Mouse (Mus musculus) heart, embryonic 14.5 days (tissue): ENCODE measurements at regions not wholly inside any gene's neighbourhood (a gene's known extent, or its start where the extent isn't known, plus 50 kb on each side); places are given as distances from the start of the nearest gene placed in this dataset.
A peak's percentile ranks its signal among the peaks of the same experiment; 100 is the strongest.
"Not testable (repeated sequence)": the region's sequence is repeated elsewhere in the genome, so short reads cannot be mapped to it uniquely, and the experiment has no call there.

Experiments
- ATAC-seq: fragments of 200-750 bp; cut with Nextera tagmentation; 2 replicates; pipeline ENCODE4 v1.8.0; 2017; ENCODE audit warnings: low read depth, moderate TSS enrichment; ENCODE audit not compliant: insufficient number of reproducible peaks, insufficient read depth, low FRiP score
- H3K27ac ChIP-seq, 2 experiments: fragments of 200-500 bp in 1 of 2; fragments of 300-500 bp in 1 of 2; sonication (generic) in 1 of 2; replicated peaks in 1 of 2; 2 replicates each; pipeline ENCODE4 v1.5.1; 2012 to 2014; ENCODE audit warnings: low read depth in 2 of 2, low read length in 2 of 2, control low read depth in 1 of 2, mild to moderate bottlenecking in 1 of 2, mixed read lengths in 1 of 2; ENCODE audit not compliant: control insufficient read depth in 1 of 2, insufficient read depth in 1 of 2
- H3K27me3 ChIP-seq: fragments of 300-500 bp; sonication (generic); 2 replicates; pipeline ENCODE4 v1.6.1; 2014; ENCODE audit warnings: mild to moderate bottlenecking, low read length, control low read depth; ENCODE audit not compliant: control insufficient read depth, insufficient read depth
- H3K36me3 ChIP-seq: fragments of 300-500 bp; sonication (generic); 2 replicates; pipeline ENCODE4 v1.6.1; 2014; ENCODE audit warnings: mild to moderate bottlenecking, control low read depth, low read length, mixed read lengths; ENCODE audit not compliant: control insufficient read depth, insufficient read depth
- H3K4me1 ChIP-seq, 2 experiments: fragments of 200-500 bp in 1 of 2; fragments of 300-500 bp in 1 of 2; sonication (generic) in 1 of 2; 2 replicates each; pipeline ENCODE4 v1.6.1; 2012 to 2014; ENCODE audit warnings: low read length in 2 of 2, control low read depth in 1 of 2, mixed read lengths in 1 of 2; ENCODE audit not compliant: control insufficient read depth in 2 of 2, insufficient read depth in 2 of 2
- H3K4me2 ChIP-seq: fragments of 300-500 bp; sonication (generic); 2 replicates; pipeline ENCODE4 v1.6.1; 2014; ENCODE audit warnings: mild to moderate bottlenecking, low read length
- H3K4me3 ChIP-seq, 2 experiments: fragments of 200-500 bp in 1 of 2; fragments of 300-500 bp in 1 of 2; sonication (generic) in 1 of 2; 2 replicates each; pipeline ENCODE4 v1.5.1; 2012 to 2014; ENCODE audit warnings: low read length in 2 of 2, mild to moderate bottlenecking in 2 of 2, control low read depth in 1 of 2, low read depth in 1 of 2, moderate library complexity in 1 of 2; ENCODE audit not compliant: control insufficient read depth in 1 of 2, insufficient read depth in 1 of 2
- H3K9ac ChIP-seq: fragments of 300-500 bp; sonication (generic); 2 replicates; pipeline ENCODE4 v1.6.1; 2014; ENCODE audit warnings: mild to moderate bottlenecking, low read length
- H3K9me3 ChIP-seq: fragments of 300-500 bp; sonication (generic); 2 replicates; pipeline ENCODE4 v1.6.1; 2016; ENCODE audit warnings: low read length, control low read depth; ENCODE audit not compliant: control insufficient read depth
- WGBS: fragments of 180-500 bp; shearing (Covaris S2); extraction: QIAGEN DNeasy Blood & Tissue Kit; methylation state at CpG from one replicate; pipeline ENCODE4 v1.1.7; 2014; 5-methylcytosine and 5-hydroxymethylcytosine counted together

GRCm38 (mm10) chr16:12807351-12807871, 302.1 kb upstream of the Ercc4 start:
- ATAC-seq = no peak
- Histone ChIP-seq H3K27me3 (no peaks in the 10 kb centered on the region), H3K4me3 (no peak overlapping the region), H3K9ac (no peak overlapping the region), H3K27ac (no peak overlapping the region), H3K36me3 (no peaks in the 10 kb centered on the region), H3K4me2 (no peak overlapping the region), H3K4me1 (no peaks in the 10 kb centered on the region), H3K9me3 (no peaks in the 10 kb centered on the region)
- WGBS = 53% methylated on average over 8 of the region's 8 CpGs

GRCm38 (mm10) chr16:12811088-12811487, 298.4 kb upstream of the Ercc4 start:
- Histone ChIP-seq H3K4me1 (no peaks in the 10 kb centered on the region), H3K4me3 (no peak overlapping the region), H3K9me3 (no peaks in the 10 kb centered on the region), H3K27me3 (no peaks in the 10 kb centered on the region), H3K27ac (no peak overlapping the region), H3K9ac (no peak overlapping the region), H3K36me3 (no peaks in the 10 kb centered on the region), H3K4me2 (no peak overlapping the region)
- 74% methylated on average over 2 of the region's 2 CpGs for WGBS
- ATAC-seq = no peak

- ATAC-seq = no peak
- H3K27me3 ChIP-seq = 0 out of 2 replicates have a peak, but pooled peaks cover 2% of the 10 kb centered on the region
- H3K36me3 ChIP-seq = no peaks in the 10 kb centered on the region
- H3K9me3 ChIP-seq = no peaks in the 10 kb centered on the region
- no peak overlapping the region for H3K27ac ChIP-seq
- no peaks in the 10 kb centered on the region; a peak in 1 of 4 replicates for H3K4me1 ChIP-seq
- H3K4me2 ChIP-seq = no peak overlapping the region
- H3K4me3 ChIP-seq = no peak overlapping the region
- WGBS = 76% methylated on average over 6 of the region's 6 CpGs
- H3K9ac ChIP-seq = no peak overlapping the region
Measured at GRCm38 (mm10) chr16:12824646-12825045, 284.8 kb upstream of the Ercc4 start.

- Histone ChIP-seq H3K27ac (no peak overlapping the region), H3K9ac (no peak overlapping the region), H3K4me1 (no peaks in the 10 kb centered on the region; a peak in 1 of 4 replicates), H3K9me3 (no peaks in the 10 kb centered on the region), H3K4me3 (no peak overlapping the region), H3K27me3 (0 out of 2 replicates have a peak, but pooled peaks cover 2% of the 10 kb centered on the region), H3K36me3 (no peaks in the 10 kb centered on the region), H3K4me2 (no peak overlapping the region)
- 37% methylated on average over 8 of the region's 8 CpGs for WGBS
- 0 out of 2 replicates have a peak, but pooled peaks have one; percentile 50 for ATAC-seq
Measured at GRCm38 (mm10) chr16:12826222-12826621, 283.3 kb upstream of the Ercc4 start.

- not testable (repeated sequence) for H3K4me3 ChIP-seq, H3K27ac ChIP-seq, H3K4me2 ChIP-seq, H3K27me3 ChIP-seq, H3K9me3 ChIP-seq, H3K4me1 ChIP-seq, H3K36me3 ChIP-seq, ATAC-seq, H3K9ac ChIP-seq
- 44% methylated on average over 1 of the region's 1 CpGs for WGBS
Measured at GRCm38 (mm10) chr16:12831308-12831707, 278.2 kb upstream of the Ercc4 start.

- H3K27ac ChIP-seq = no peak overlapping the region
- H3K4me3 ChIP-seq = no peak overlapping the region
- no peaks in the 10 kb centered on the region for H3K36me3 ChIP-seq
- no peaks in the 10 kb centered on the region for H3K9me3 ChIP-seq
- WGBS = 86% methylated on average over 1 of the region's 1 CpGs
- no peak for ATAC-seq
- H3K4me1 ChIP-seq = no peaks in the 10 kb centered on the region
- H3K4me2 ChIP-seq = no peak overlapping the region
- no peak overlapping the region for H3K9ac ChIP-seq
- no peaks in the 10 kb centered on the region for H3K27me3 ChIP-seq
Measured at GRCm38 (mm10) chr16:12856356-12856755, 253.1 kb upstream of the Ercc4 start.

- Histone ChIP-seq H3K27ac (no peak overlapping the region), H3K9ac (no peak overlapping the region), H3K27me3 (no peaks in the 10 kb centered on the region), H3K36me3 (no peaks in the 10 kb centered on the region), H3K4me2 (no peak overlapping the region), H3K4me3 (no peak overlapping the region), H3K4me1 (no peaks in the 10 kb centered on the region), H3K9me3 (0 out of 2 replicates have a peak, but pooled peaks cover 2% of the 10 kb centered on the region)
- no peak for ATAC-seq
- 44% methylated on average over 5 of the region's 5 CpGs for WGBS
Measured at GRCm38 (mm10) chr16:12859714-12860355, 249.6 kb upstream of the Ercc4 start.

- Histone ChIP-seq H3K4me2 (no peak overlapping the region), H3K36me3 (no peaks in the 10 kb centered on the region), H3K27ac (no peak overlapping the region), H3K4me1 (no peaks in the 10 kb centered on the region), H3K27me3 (no peaks in the 10 kb centered on the region), H3K9me3 (0 out of 2 replicates have a peak, but pooled peaks cover 3% of the 10 kb centered on the region), H3K9ac (no peak overlapping the region), H3K4me3 (no peak overlapping the region)
- no peak for ATAC-seq
- WGBS = 30% methylated on average over 5 of the region's 5 CpGs
Measured at GRCm38 (mm10) chr16:12862561-12862960, 246.9 kb upstream of the Ercc4 start.
